Mouse (Mus musculus) liver, embryonic 11.5 days (tissue): ENCODE results near the gene Kcnab3. TPM values are rescaled to one million over a fixed set of nuclear protein-coding genes. Genes with fewer than 3 reads are reported as not detected.

Experiments
- ATAC-seq: fragments of 200-750 bp; cut with Nextera tagmentation; replicated peaks from 2 replicates; pipeline ENCODE4 v1.8.0; 2017; ENCODE audit warnings: moderate number of reproducible peaks, mild to moderate bottlenecking, moderate TSS enrichment, moderate library complexity; ENCODE audit not compliant: low FRiP score
- DNase-seq: peaks from one replicate; pipeline ENCODE4 v3.0.0-alpha.2; 2017; ENCODE audit warnings: low spot score
- H3K27ac ChIP-seq: fragments of 300-500 bp; sonication (generic); 2 replicates; pipeline ENCODE4 v1.5.1; 2014; ENCODE audit warnings: mild to moderate bottlenecking, low read depth, low read length, control low read depth
- H3K27me3 ChIP-seq: fragments of 300-500 bp; sonication (generic); replicated peaks from 2 replicates; pipeline ENCODE4 v1.6.1; 2014; ENCODE audit warnings: low read length, mixed read lengths; ENCODE audit not compliant: control insufficient read depth, insufficient read depth
- H3K36me3 ChIP-seq: fragments of 300-500 bp; sonication (generic); 2 replicates; pipeline ENCODE4 v1.6.1; 2014; ENCODE audit warnings: mild to moderate bottlenecking, low read length, moderate library complexity, mixed read lengths; ENCODE audit not compliant: control insufficient read depth, insufficient read depth
- H3K4me1 ChIP-seq: fragments of 300-500 bp; sonication (generic); replicated peaks from 2 replicates; pipeline ENCODE4 v1.6.1; 2014; ENCODE audit warnings: low read length, mixed read lengths; ENCODE audit not compliant: control insufficient read depth, insufficient read depth
- H3K4me2 ChIP-seq: fragments of 300-500 bp; sonication (generic); 2 replicates; pipeline ENCODE4 v1.6.1; 2014; ENCODE audit warnings: mild to moderate bottlenecking, control low read depth, moderate library complexity
- H3K4me3 ChIP-seq: fragments of 300-500 bp; sonication (generic); 2 replicates; pipeline ENCODE4 v1.5.1; 2014; ENCODE audit warnings: low read depth, low read length, control low read depth
- H3K9ac ChIP-seq: fragments of 300-500 bp; sonication (generic); 2 replicates; pipeline ENCODE4 v1.6.1; 2014; ENCODE audit warnings: low read depth, low read length, control low read depth
- H3K9me3 ChIP-seq: fragments of 300-500 bp; sonication (generic); 2 replicates; pipeline ENCODE4 v1.6.1; 2016; ENCODE audit warnings: low read length, inconsistent platforms, mixed read lengths; ENCODE audit not compliant: control insufficient read depth
- WGBS: fragments of 180-500 bp; shearing (Covaris S2); extraction: QIAGEN DNeasy Blood & Tissue Kit; methylation state at CpG from one replicate; pipeline ENCODE4 v1.1.7; 2014; 5-methylcytosine and 5-hydroxymethylcytosine counted together
- polyA plus RNA-seq: library from polyadenylated mRNA; unstranded; fragments of >200 nt; fragmentation: Nextera tagmentation; extraction: Ambion mirVana; gene quantifications from 2 replicates; pipeline ENCODE4 v1.2.1, GENCODE M21; 2014

The Kcnab3 gene
- polyA plus RNA-seq, 1 experiment from 2014 or later = 0.52 TPM

- DNase-seq = no peak
- ATAC-seq = no peak
- Histone ChIP-seq H3K36me3 (peaks cover 6% of the 10 kb centered on the region; the same call in 1 of the 2 replicates), H3K4me3 (peak overlapping the region; percentile 88), H3K9me3 (no peaks in the 10 kb centered on the region), H3K27ac (peak overlapping the region; percentile 54), H3K9ac (peak overlapping the region; percentile 39), H3K4me1 (peaks cover 35% of the 10 kb centered on the region), H3K4me2 (peak overlapping the region; percentile 98), H3K27me3 (peaks cover 18% of the 10 kb centered on the region)
- WGBS = 40% methylated on average over 6 of the region's 6 CpGs
Measured at GRCm38 (mm10) chr11:69365722-69366121, 39.7 kb downstream of the Kcnab3 start.

GRCm38 (mm10) chr11:69366157-69366854 lies 40.2 kb downstream of the Kcnab3 start:
- peak; percentile 71 for ATAC-seq
- Histone ChIP-seq H3K27me3 (peaks cover 18% of the 10 kb centered on the region), H3K9ac (peak overlapping the region; percentile 39), H3K4me3 (peak overlapping the region; percentile 88), H3K36me3 (peaks cover 6% of the 10 kb centered on the region; the same call in 1 of the 2 replicates), H3K4me2 (peak overlapping the region; percentile 98), H3K27ac (peak overlapping the region; percentile 54), H3K9me3 (no peaks in the 10 kb centered on the region), H3K4me1 (peaks cover 40% of the 10 kb centered on the region)
- DNase-seq = peak; percentile 80
- WGBS = 3% methylated on average over 26 of the region's 26 CpGs

- peak overlapping the region; percentile 87 for H3K27ac ChIP-seq
- ATAC-seq (no peak), DNase-seq (no peak)
- H3K4me3 ChIP-seq = peak overlapping the region; percentile 88
- H3K4me1 ChIP-seq = peaks cover 46% of the 10 kb centered on the region
- peaks cover 3% of the 10 kb centered on the region; the same call in 1 of the 2 replicates for H3K36me3 ChIP-seq
- under 1% methylated on average over 22 of the region's 22 CpGs for WGBS
- peak overlapping the region; percentile 90 for H3K9ac ChIP-seq
- peak overlapping the region; percentile 98 for H3K4me2 ChIP-seq
- H3K9me3 ChIP-seq = no peaks in the 10 kb centered on the region
- H3K27me3 ChIP-seq = peaks cover 18% of the 10 kb centered on the region
Measured at GRCm38 (mm10) chr11:69366855-69367615, 41.0 kb downstream of the Kcnab3 start.

GRCm38 (mm10) chr11:69367616-69368355 lies 41.7 kb downstream of the Kcnab3 start:
- H3K4me2 ChIP-seq = peak overlapping the region; percentile 98
- DNase-seq = no peak
- H3K4me3 ChIP-seq = peak overlapping the region; percentile 88
- H3K4me1 ChIP-seq = peaks cover 54% of the 10 kb centered on the region
- no peaks in the 10 kb centered on the region for H3K9me3 ChIP-seq
- H3K27me3 ChIP-seq = peaks cover 18% of the 10 kb centered on the region
- no peak for ATAC-seq
- H3K9ac ChIP-seq = peak overlapping the region; percentile 90
- peaks cover 3% of the 10 kb centered on the region; the same call in 1 of the 2 replicates for H3K36me3 ChIP-seq
- WGBS = 3% methylated on average over 22 of the region's 22 CpGs
- H3K27ac ChIP-seq = peak overlapping the region; percentile 87

GRCm38 (mm10) chr11:69368356-69369214 lies 42.5 kb downstream of the Kcnab3 start:
- H3K4me2 ChIP-seq = peak overlapping the region; percentile 98
- ATAC-seq = 0 out of 2 replicates have a peak, but pooled peaks have one; percentile 21
- DNase-seq = peak; percentile 67
- H3K4me1 ChIP-seq = peaks cover 62% of the 10 kb centered on the region
- H3K4me3 ChIP-seq = peak overlapping the region; percentile 88
- peaks cover 18% of the 10 kb centered on the region for H3K27me3 ChIP-seq
- peak overlapping the region; percentile 90 for H3K9ac ChIP-seq
- H3K36me3 ChIP-seq = no peaks in the 10 kb centered on the region
- under 1% methylated on average over 64 of the region's 106 CpGs for WGBS
- H3K9me3 ChIP-seq = no peaks in the 10 kb centered on the region
- H3K27ac ChIP-seq = peak overlapping the region; percentile 87

- Histone ChIP-seq H3K4me1 (peaks cover 66% of the 10 kb centered on the region), H3K9me3 (no peaks in the 10 kb centered on the region), H3K36me3 (no peaks in the 10 kb centered on the region), H3K4me2 (peak within 1 kb of the TSS; percentile 98), H3K27ac (peak within 1 kb of the TSS; percentile 87), H3K27me3 (peaks cover 18% of the 10 kb centered on the region), H3K9ac (peak within 1 kb of the TSS; percentile 90), H3K4me3 (peak within 1 kb of the TSS; percentile 88)
- no peak for DNase-seq
- ATAC-seq = no peak
- WGBS = 10% methylated on average over 14 of the region's 34 CpGs
Measured at GRCm38 (mm10) chr11:69369215-69369989, 43.3 kb downstream of the Kcnab3 start, which contains the start of gene Chd3. Gene Chd3 (minus strand): TSS chr11:69369406.

- DNase-seq (no peak), ATAC-seq (no peak)
- Histone ChIP-seq H3K9ac (no peak overlapping the region), H3K27me3 (peaks cover 18% of the 10 kb centered on the region), H3K4me1 (peaks cover 62% of the 10 kb centered on the region), H3K9me3 (no peaks in the 10 kb centered on the region), H3K4me2 (peak overlapping the region; percentile 98), H3K36me3 (no peaks in the 10 kb centered on the region), H3K27ac (peak overlapping the region; percentile 20; the same call in 1 of the 2 replicates), H3K4me3 (peak overlapping the region; percentile 88)
- WGBS = 37% methylated on average over 2 of the region's 2 CpGs
Measured at GRCm38 (mm10) chr11:69369990-69370816, 44.1 kb downstream of the Kcnab3 start.
